18 mouse cellular contexts compared by ENCODE assay signal in the genomic region with DNA sequence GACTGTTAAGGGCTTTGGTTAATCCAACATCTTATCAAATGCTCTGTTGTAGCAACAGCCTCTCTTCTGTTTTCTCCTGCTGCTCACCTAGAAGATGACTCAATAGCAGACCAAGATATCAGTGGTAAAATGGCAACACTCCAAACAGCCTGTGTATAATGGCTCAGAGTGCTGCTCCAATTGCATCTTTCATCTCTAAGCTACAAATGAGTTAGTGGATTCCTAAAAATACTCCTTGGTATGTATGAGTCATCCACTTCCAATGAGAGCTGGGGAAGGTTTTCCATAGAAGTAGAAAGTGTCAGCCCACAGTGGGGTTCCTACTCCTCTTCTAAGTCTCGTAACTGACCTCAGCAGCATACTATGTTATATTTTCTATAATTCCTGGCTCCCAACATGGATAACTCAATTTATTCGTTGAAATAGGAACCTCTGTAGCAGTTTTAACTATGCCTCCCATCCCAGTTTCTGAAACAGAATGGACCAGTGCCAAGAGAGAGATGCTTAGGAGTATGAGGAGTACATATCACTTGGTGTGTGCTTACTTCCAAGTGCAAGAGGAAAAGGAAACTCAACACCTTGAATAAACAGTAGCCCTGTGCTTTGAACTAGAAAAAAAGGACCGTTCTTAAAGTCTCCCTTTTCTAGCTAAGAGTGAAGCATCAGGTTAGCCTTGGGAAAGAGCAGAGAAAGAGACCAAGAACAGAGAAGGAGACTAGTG.
DNase-seq lines count a peak whose midpoint lies in the region; ATAC-seq and TF ChIP-seq lines count a peak whose summit lies in the region.
"Had no signal": no experiment of that assay in that cellular context is flagged by ENCODE, and none has a peak within 500 bp of the region (broad histone marks: within the 10 kb centered on the region; RNA-seq: fewer than 3 reads in every experiment).

No protein-coding gene starts in this region.

- H3K9ac ChIP-seq in heart, embryonic 11.5 days (ENCODE audit: low read depth, low read length): no peak overlapping the region
- no peak overlapping the region for H3K9ac ChIP-seq in lung, embryonic 15.5 days
- no peak overlapping the region for H3K9ac ChIP-seq in hindbrain, embryonic 11.5 days (ENCODE audit: low read depth, low read length)
- H3K9ac ChIP-seq: embryonic facial prominence, embryonic 12.5 days; hindbrain, embryonic 12.5 days; kidney, embryonic 15.5 days; liver, embryonic 14.5 days had no signal

- ATAC-seq in heart, embryonic 11.5 days (replicated peaks; ENCODE audit: insufficient number of reproducible peaks, low FRiP score, low TSS enrichment): no peak
- ATAC-seq in lung, embryonic 15.5 days (ENCODE audit: borderline replicate concordance, extremely low read depth, low FRiP score, low TSS enrichment): peak; percentile 39; the same call in 1 of the 2 replicates
- peak; percentile 79 for ATAC-seq in Patski
- ATAC-seq in hindbrain, embryonic 11.5 days (ENCODE audit: low FRiP score): no peak
- ATAC-seq: forebrain, embryonic 16.5 days had no signal

- no peak overlapping the region for H3K4me3 ChIP-seq in heart, embryonic 11.5 days (ENCODE audit: low read depth, low read length)
- H3K4me3 ChIP-seq in lung, embryonic 15.5 days: no peak overlapping the region
- H3K4me3 ChIP-seq in hindbrain, embryonic 11.5 days (ENCODE audit: low read depth, low read length): no peak overlapping the region
- H3K4me3 ChIP-seq: embryonic facial prominence, embryonic 12.5 days; hindbrain, embryonic 12.5 days; kidney, embryonic 15.5 days had no signal

- TF ChIP-seq CTCF in Patski (IDR thresholded peaks at IDR 0.05): no peak

- H3K9me3 ChIP-seq in heart, embryonic 11.5 days (replicated peaks; ENCODE audit: control insufficient read depth, low read length): no peaks in the 10 kb centered on the region
- H3K9me3 ChIP-seq in lung, embryonic 15.5 days: no peaks in the 10 kb centered on the region
- no peaks in the 10 kb centered on the region for H3K9me3 ChIP-seq in hindbrain, embryonic 11.5 days (ENCODE audit: control insufficient read depth, low read length)
- H3K9me3 ChIP-seq: hindbrain, embryonic 12.5 days; kidney, embryonic 15.5 days had no signal

- in situ Hi-C loops in Patski (cut with MboI; ENCODE audit: low pct_unique_long_range_greater_than_20kb): no loop called here

- no peaks in the 10 kb centered on the region for H3K36me3 ChIP-seq in heart, embryonic 11.5 days (ENCODE audit: control insufficient read depth, insufficient read depth, low read length)
- no peaks in the 10 kb centered on the region for H3K36me3 ChIP-seq in lung, embryonic 15.5 days
- no peaks in the 10 kb centered on the region for H3K36me3 ChIP-seq in hindbrain, embryonic 11.5 days (ENCODE audit: control insufficient read depth, insufficient read depth, low read length)
- H3K36me3 ChIP-seq: embryonic facial prominence, embryonic 12.5 days; hindbrain, embryonic 12.5 days; kidney, embryonic 15.5 days had no signal

- no peak overlapping the region for H3K4me2 ChIP-seq in heart, embryonic 11.5 days
- H3K4me2 ChIP-seq in lung, embryonic 15.5 days: no peak overlapping the region
- no peak overlapping the region for H3K4me2 ChIP-seq in hindbrain, embryonic 11.5 days (replicated peaks; ENCODE audit: low read depth, low read length)
- H3K4me2 ChIP-seq: embryonic facial prominence, embryonic 12.5 days; hindbrain, embryonic 12.5 days; kidney, embryonic 15.5 days had no signal

- DNase-seq in heart, adult 8-10 months (ENCODE audit: low spot score): no peak
- no peak for DNase-seq in lung, adult 18-20 months
- peak; percentile 53 for DNase-seq in Patski (ENCODE audit: low read depth, low spot score)
- DNase-seq in lung, postnatal 36 days: peak; percentile 17
- no peak for DNase-seq in hindbrain, embryonic 11.5 days (ENCODE audit: low spot score)
- DNase-seq in urinary bladder, postnatal 36 days (ENCODE audit: low spot score in 2 of 2): no peak
- DNase-seq: cerebellum, adult 9-10 months; midbrain, embryonic 14.5 days; spleen, adult 18-20 months; thymus, postnatal 14 days had no signal

- POLR2A ChIA-PET in Patski (lab: Charles Lee): interaction anchor here (0.6 kb wide), 1 partner anchor 263 kb away, joined by 4 read pairs; no protein-coding TSS in a partner anchor

- 32% methylated on average over 3 of the region's 3 CpGs for WGBS in heart, embryonic 11.5 days (ENCODE audit: insufficient replicate concordance)
- 23% methylated on average over 3 of the region's 3 CpGs for WGBS in lung, embryonic 15.5 days
- 47% methylated on average over 3 of the region's 3 CpGs for WGBS in hindbrain, embryonic 11.5 days

- no peaks in the 10 kb centered on the region for H3K4me1 ChIP-seq in heart, embryonic 11.5 days (ENCODE audit: control insufficient read depth, insufficient read depth, low read length)
- H3K4me1 ChIP-seq in lung, embryonic 15.5 days: peaks cover 12% of the 10 kb centered on the region; the same call in 1 of the 2 replicates
- no peaks in the 10 kb centered on the region for H3K4me1 ChIP-seq in hindbrain, embryonic 11.5 days (replicated peaks; ENCODE audit: control insufficient read depth, insufficient read depth, low read length)
- H3K4me1 ChIP-seq: embryonic facial prominence, embryonic 12.5 days; hindbrain, embryonic 12.5 days; kidney, embryonic 15.5 days had no signal

- CTCF ChIA-PET in Patski (lab: Charles Lee): no interaction called here

- H3K27me3 ChIP-seq in heart, embryonic 11.5 days (ENCODE audit: control insufficient read depth, insufficient read depth, low read length): no peaks in the 10 kb centered on the region
- H3K27me3 ChIP-seq in lung, embryonic 15.5 days: no peaks in the 10 kb centered on the region
- H3K27me3 ChIP-seq in Patski: no peaks in the 10 kb centered on the region
- H3K27me3 ChIP-seq in hindbrain, embryonic 11.5 days (ENCODE audit: control insufficient read depth, insufficient read depth, low read length): no peaks in the 10 kb centered on the region
- H3K27me3 ChIP-seq: CH12.LX; embryonic facial prominence, embryonic 12.5 days; hindbrain, embryonic 12.5 days; kidney, embryonic 15.5 days had no signal

- H3K27ac ChIP-seq in heart, embryonic 11.5 days (ENCODE audit: low read depth, low read length): peak overlapping the region; percentile 29; the same call in 1 of the 2 replicates
- H3K27ac ChIP-seq in lung, embryonic 15.5 days: 0 out of 2 replicates have a peak overlapping the region, but pooled peaks have one; percentile 33
- no peak overlapping the region for H3K27ac ChIP-seq in hindbrain, embryonic 11.5 days (ENCODE audit: low read depth, low read length)
- H3K27ac ChIP-seq: embryonic facial prominence, embryonic 12.5 days; hindbrain, embryonic 12.5 days; kidney, embryonic 15.5 days; liver, embryonic 14.5 days had no signal

Comparison
In these comparisons a context has a peak if more than half of its experiments do, and no peak if none do; other contexts are left out.
1. DNase-seq: peak in Patski (single experiment) and lung, postnatal 36 days (single experiment); none in heart, adult 8-10 months (single experiment), lung, adult 18-20 months (0 of 2), hindbrain, embryonic 11.5 days (single experiment) and urinary bladder, postnatal 36 days (0 of 2).
2. ATAC-seq: peak in lung, embryonic 15.5 days (single experiment) and Patski (single experiment); none in heart, embryonic 11.5 days (single experiment) and hindbrain, embryonic 11.5 days (single experiment).